Mouse (Mus musculus): ENCODE data around the gene Gm37419. TPM values are rescaled to one million over a fixed set of nuclear protein-coding genes. Genes with fewer than 3 reads are reported as not detected.
A peak's percentile ranks its signal among the peaks of the same experiment; 100 is the strongest.

Gm37419 gene
- polyA plus RNA-seq, 1 experiment from 2014 or later, result not detected

DNA sequence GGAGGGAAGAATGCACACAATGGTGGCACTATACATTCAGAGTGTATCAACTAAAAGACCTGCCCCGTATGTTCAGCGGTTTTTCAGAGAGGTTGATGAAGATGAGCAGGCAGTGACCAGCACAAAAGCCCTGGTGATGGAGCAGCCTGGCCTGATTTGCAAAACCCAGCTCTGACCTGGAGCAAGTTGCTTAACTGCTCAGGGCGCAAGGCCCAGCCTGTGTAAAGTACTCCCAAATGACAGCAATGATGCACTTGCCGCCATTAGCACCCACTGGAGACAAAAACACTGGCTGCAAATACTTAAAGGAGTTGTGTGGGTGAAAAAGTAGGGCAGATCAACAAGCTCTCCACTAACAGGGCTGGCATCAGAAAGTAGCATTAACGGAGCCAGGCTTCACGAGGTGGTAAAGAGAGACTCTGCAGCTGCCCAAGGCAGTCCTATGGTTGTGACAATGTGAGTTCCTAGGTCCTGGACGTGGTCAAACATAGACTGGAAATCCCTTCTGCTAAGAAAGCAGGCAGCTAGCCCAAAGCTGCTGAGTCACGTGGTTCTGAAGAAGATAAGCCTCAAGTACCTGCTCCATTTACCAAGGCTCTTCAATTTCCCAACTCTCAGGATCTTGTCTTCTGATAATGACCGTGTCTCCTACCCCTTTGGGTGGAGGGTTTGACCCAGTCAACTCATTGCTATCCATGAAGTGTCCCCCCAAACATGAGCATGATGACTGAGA, 14.5 kb upstream of the Gm37419 start:
- no peaks in the 10 kb centered on the region; the same call in 1 of the 2 replicates for H3K27me3 ChIP-seq (ENCODE audit: control insufficient read depth, insufficient read depth, low read length)
- H3K4me1 ChIP-seq (ENCODE audit: control insufficient read depth, insufficient read depth, low read length), result no peaks in the 10 kb centered on the region
- no peak overlapping the region for H3K27ac ChIP-seq (ENCODE audit: low read depth, low read length)
- H3K9ac ChIP-seq (ENCODE audit: low read length), result no peak overlapping the region
- ATAC-seq (ENCODE audit: low FRiP score), result no peak
- H3K9me3 ChIP-seq (ENCODE audit: control insufficient read depth, low read length), result no peaks in the 10 kb centered on the region
- 86% methylated on average over 9 of the region's 9 CpGs for WGBS
- no peak overlapping the region for H3K4me2 ChIP-seq
- no peak overlapping the region for H3K4me3 ChIP-seq (ENCODE audit: low read depth, low read length)
- H3K36me3 ChIP-seq (ENCODE audit: control insufficient read depth, insufficient read depth, low read length), result no peaks in the 10 kb centered on the region
- peak; percentile 51 for DNase-seq (ENCODE audit: low spot score, missing footprints)

DNA sequence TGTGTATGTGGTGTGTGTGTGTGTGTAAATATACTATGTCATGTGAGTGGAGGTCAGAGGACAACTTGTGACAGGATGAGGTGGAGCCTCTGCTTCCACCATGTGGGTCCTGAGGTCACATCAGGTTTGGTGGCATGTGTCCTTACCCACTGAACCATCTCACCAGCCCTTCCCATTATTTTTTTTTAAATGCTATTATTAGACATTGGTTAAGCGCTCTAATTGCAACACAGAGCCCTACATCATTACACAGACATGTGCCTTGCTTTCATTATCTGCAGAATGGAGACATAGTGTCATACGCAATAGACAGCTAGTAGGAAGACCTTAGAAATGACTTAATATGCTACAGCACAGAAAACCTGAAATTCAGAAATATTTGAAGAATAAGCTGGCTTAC, 12.1 kb upstream of the Gm37419 start:
- no peak for ATAC-seq (ENCODE audit: low FRiP score)
- no peak overlapping the region for H3K9ac ChIP-seq (ENCODE audit: low read length)
- H3K4me1 ChIP-seq (ENCODE audit: control insufficient read depth, insufficient read depth, low read length), result peaks cover 7% of the 10 kb centered on the region
- no peaks in the 10 kb centered on the region for H3K9me3 ChIP-seq (ENCODE audit: control insufficient read depth, low read length)
- peaks cover 20% of the 10 kb centered on the region for H3K27me3 ChIP-seq (ENCODE audit: control insufficient read depth, insufficient read depth, low read length)
- WGBS, result 97% methylated on average over 2 of the region's 2 CpGs
- no peak overlapping the region for H3K4me3 ChIP-seq (ENCODE audit: low read depth, low read length)
- DNase-seq (ENCODE audit: low spot score, missing footprints), result no peak
- no peaks in the 10 kb centered on the region for H3K36me3 ChIP-seq (ENCODE audit: control insufficient read depth, insufficient read depth, low read length)
- H3K27ac ChIP-seq (ENCODE audit: low read depth, low read length), result no peak overlapping the region
- H3K4me2 ChIP-seq, result no peak overlapping the region

DNA sequence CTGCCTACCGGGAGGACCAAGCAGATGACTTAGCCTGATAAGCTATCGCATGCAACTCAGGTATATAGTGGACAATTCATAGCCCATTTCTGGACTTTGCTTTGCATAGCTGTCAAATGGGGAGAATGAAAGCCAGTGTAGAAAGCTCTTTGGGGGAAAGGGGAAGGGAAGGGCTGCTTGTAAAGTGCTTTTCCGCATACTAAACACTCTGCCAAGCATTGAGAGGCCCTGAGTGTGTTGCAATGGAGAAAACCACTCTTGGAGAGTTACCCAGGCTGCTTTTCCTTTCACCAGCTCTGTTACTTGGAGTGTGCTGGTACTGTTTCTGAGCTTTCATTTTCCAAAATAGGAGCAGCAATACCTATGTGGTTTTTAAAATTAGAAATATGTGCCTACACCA, 10.6 kb upstream of the Gm37419 start:
- no peak for DNase-seq (ENCODE audit: low spot score, missing footprints)
- Histone ChIP-seq H3K9me3 (ENCODE audit: control insufficient read depth, low read length) (no peaks in the 10 kb centered on the region), H3K4me3 (ENCODE audit: low read depth, low read length) (no peak overlapping the region), H3K9ac (ENCODE audit: low read length) (no peak overlapping the region), H3K27me3 (ENCODE audit: control insufficient read depth, insufficient read depth, low read length) (peaks cover 30% of the 10 kb centered on the region), H3K4me2 (no peak overlapping the region), H3K27ac (ENCODE audit: low read depth, low read length) (no peak overlapping the region), H3K4me1 (ENCODE audit: control insufficient read depth, insufficient read depth, low read length) (peaks cover 12% of the 10 kb centered on the region), H3K36me3 (ENCODE audit: control insufficient read depth, insufficient read depth, low read length) (no peaks in the 10 kb centered on the region)
- 88% methylated on average over 3 of the region's 3 CpGs for WGBS
- no peak for ATAC-seq (ENCODE audit: low FRiP score)

DNA sequence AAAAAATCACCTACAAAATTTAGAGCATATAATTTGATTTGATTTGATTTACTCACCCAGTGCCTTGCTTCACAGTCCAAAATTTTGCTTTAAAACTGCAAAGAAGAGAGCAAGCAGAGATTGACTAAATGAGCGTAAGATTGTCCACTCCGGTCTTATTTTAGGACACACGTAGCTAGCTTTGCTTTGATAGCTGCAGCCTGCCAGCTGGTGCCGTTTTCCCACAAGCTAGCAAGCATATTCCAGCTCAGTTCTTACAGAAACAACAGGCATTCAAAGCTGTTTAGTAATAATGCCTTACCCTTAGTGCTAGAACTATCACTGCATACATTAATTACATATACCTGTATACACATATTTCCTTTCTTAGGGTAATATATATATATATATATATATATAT, 9.8 kb upstream of the Gm37419 start:
- ATAC-seq (ENCODE audit: low FRiP score), result no peak
- no peak for DNase-seq (ENCODE audit: low spot score, missing footprints)
- Histone ChIP-seq H3K4me2 (no peak overlapping the region), H3K4me3 (ENCODE audit: low read depth, low read length) (no peak overlapping the region), H3K9ac (ENCODE audit: low read length) (no peak overlapping the region), H3K27ac (ENCODE audit: low read depth, low read length) (no peak overlapping the region), H3K36me3 (ENCODE audit: control insufficient read depth, insufficient read depth, low read length) (no peaks in the 10 kb centered on the region), H3K27me3 (ENCODE audit: control insufficient read depth, insufficient read depth, low read length) (peaks cover 30% of the 10 kb centered on the region), H3K9me3 (ENCODE audit: control insufficient read depth, low read length) (no peaks in the 10 kb centered on the region), H3K4me1 (ENCODE audit: control insufficient read depth, insufficient read depth, low read length) (peaks cover 14% of the 10 kb centered on the region)
- 80% methylated on average over 4 of the region's 4 CpGs for WGBS

DNA sequence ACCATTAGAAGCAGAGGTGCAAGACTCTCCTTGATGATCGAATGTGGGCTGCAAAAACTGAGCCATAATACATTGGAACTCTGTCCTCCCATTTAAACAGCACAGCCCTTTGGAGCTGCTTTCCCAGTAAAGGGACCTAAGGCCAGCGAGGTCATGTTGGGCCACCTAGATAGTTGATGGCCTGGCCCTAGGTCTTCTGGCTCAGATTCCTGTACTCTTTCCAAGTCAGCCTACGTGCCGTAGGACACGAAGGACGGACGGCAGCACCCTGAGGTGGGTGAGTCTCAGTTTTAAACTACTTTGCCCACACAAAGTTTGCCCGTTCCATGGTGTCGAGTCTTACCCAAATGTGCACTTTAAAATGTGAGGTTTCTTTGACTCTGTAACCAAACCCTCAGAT, 8.8 kb upstream of the Gm37419 start:
- H3K9me3 ChIP-seq (ENCODE audit: control insufficient read depth, low read length), result no peaks in the 10 kb centered on the region
- H3K4me1 ChIP-seq (ENCODE audit: control insufficient read depth, insufficient read depth, low read length), result peaks cover 15% of the 10 kb centered on the region
- H3K4me2 ChIP-seq, result no peak overlapping the region
- ATAC-seq (ENCODE audit: low FRiP score), result no peak
- 84% methylated on average over 9 of the region's 9 CpGs for WGBS
- no peak overlapping the region for H3K27ac ChIP-seq (ENCODE audit: low read depth, low read length)
- no peak for DNase-seq (ENCODE audit: low spot score, missing footprints)
- H3K9ac ChIP-seq (ENCODE audit: low read length), result no peak overlapping the region
- H3K36me3 ChIP-seq (ENCODE audit: control insufficient read depth, insufficient read depth, low read length), result no peaks in the 10 kb centered on the region
- peaks cover 36% of the 10 kb centered on the region for H3K27me3 ChIP-seq (ENCODE audit: control insufficient read depth, insufficient read depth, low read length)
- H3K4me3 ChIP-seq (ENCODE audit: low read depth, low read length), result no peak overlapping the region

DNA sequence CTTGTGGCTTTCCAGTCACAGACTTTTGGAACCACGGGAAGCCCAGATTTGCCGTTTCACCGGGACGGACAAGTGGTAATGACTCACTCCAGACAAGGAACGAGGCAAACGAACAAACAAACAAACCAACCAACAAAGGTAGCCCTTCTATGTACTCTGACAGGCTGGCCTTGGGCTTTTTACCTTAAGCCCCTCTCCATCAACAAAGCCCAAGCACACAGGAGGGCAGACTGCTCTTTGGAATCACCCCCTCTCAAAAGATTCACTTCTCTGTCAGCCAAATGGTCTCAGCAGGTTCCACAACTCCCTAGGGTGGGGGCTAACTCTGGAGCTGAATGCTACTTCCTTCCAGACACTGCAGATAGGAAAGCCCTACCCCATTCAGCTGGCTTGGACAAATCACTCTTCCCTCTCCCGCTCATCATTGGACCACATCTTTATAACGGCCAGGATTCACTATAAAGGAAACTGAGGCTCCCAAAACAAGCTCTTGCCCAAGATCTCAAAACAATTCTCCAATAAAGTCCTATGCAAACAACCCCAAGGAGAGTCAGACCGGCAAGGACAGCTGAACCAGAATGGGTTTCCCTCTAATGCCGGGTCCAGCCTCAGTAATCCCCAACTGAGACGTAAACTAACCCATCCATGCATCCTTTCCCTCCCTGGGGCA, 7.9 kb upstream of the Gm37419 start:
- Histone ChIP-seq H3K27ac (ENCODE audit: low read depth, low read length) (no peak overlapping the region), H3K4me3 (ENCODE audit: low read depth, low read length) (peak overlapping the region; percentile 29), H3K36me3 (ENCODE audit: control insufficient read depth, insufficient read depth, low read length) (no peaks in the 10 kb centered on the region), H3K27me3 (ENCODE audit: control insufficient read depth, insufficient read depth, low read length) (peaks cover 44% of the 10 kb centered on the region), H3K4me1 (ENCODE audit: control insufficient read depth, insufficient read depth, low read length) (peaks cover 22% of the 10 kb centered on the region), H3K9me3 (ENCODE audit: control insufficient read depth, low read length) (no peaks in the 10 kb centered on the region), H3K9ac (ENCODE audit: low read length) (no peak overlapping the region), H3K4me2 (peak overlapping the region; percentile 49)
- DNase-seq (ENCODE audit: low spot score, missing footprints), result peak; percentile 93
- no peak for ATAC-seq (ENCODE audit: low FRiP score)
- WGBS, result 2% methylated on average over 11 of the region's 11 CpGs

DNA sequence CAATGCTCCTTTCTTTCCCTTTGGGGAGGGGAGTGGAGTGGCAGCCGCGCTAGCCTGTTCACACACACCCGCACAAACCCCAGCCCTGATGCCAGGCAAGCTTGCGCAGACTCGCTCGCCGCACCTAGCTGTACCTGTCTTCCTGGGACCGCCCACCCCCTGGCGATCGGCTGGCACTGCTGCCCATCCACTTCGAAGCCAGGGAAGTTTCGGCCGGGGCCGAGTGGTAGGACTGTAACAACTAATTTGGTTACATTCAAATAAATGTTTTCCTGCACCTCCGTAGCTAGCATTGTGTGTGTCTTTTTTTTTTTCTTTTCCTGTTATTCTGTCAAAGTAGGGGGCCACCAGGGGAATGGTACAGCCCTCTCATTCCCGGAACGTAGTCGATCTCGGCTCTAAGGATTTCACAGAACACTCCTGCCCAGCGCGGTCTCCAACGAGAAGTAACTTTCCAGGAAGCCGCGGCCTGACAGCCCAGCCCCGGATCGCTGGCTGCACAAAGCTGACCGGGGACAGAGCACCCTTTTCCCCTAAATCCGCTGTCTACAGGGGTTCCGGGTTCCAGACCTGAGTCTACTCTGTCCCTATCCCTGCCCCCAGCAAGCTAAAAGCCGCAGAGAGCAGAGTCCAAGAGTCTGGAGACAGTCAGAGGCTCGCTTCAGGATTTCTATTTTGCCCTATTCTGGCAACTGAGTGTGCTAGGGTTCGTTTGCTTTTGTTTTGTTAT, 7.1 kb upstream of the Gm37419 start:
- H3K9ac ChIP-seq (ENCODE audit: low read length), result peak overlapping the region; percentile 34; the same call in 1 of the 2 replicates
- no peak for ATAC-seq (ENCODE audit: low FRiP score)
- peaks cover 47% of the 10 kb centered on the region for H3K27me3 ChIP-seq (ENCODE audit: control insufficient read depth, insufficient read depth, low read length)
- no peaks in the 10 kb centered on the region for H3K9me3 ChIP-seq (ENCODE audit: control insufficient read depth, low read length)
- WGBS, result 1% methylated on average over 32 of the region's 32 CpGs
- DNase-seq (ENCODE audit: low spot score, missing footprints), result peak; percentile 94
- peak overlapping the region; percentile 29 for H3K4me3 ChIP-seq (ENCODE audit: low read depth, low read length)
- H3K4me1 ChIP-seq (ENCODE audit: control insufficient read depth, insufficient read depth, low read length), result peaks cover 22% of the 10 kb centered on the region
- H3K4me2 ChIP-seq, result peak overlapping the region; percentile 49
- H3K36me3 ChIP-seq (ENCODE audit: control insufficient read depth, insufficient read depth, low read length), result no peaks in the 10 kb centered on the region
- no peak overlapping the region for H3K27ac ChIP-seq (ENCODE audit: low read depth, low read length)

DNA sequence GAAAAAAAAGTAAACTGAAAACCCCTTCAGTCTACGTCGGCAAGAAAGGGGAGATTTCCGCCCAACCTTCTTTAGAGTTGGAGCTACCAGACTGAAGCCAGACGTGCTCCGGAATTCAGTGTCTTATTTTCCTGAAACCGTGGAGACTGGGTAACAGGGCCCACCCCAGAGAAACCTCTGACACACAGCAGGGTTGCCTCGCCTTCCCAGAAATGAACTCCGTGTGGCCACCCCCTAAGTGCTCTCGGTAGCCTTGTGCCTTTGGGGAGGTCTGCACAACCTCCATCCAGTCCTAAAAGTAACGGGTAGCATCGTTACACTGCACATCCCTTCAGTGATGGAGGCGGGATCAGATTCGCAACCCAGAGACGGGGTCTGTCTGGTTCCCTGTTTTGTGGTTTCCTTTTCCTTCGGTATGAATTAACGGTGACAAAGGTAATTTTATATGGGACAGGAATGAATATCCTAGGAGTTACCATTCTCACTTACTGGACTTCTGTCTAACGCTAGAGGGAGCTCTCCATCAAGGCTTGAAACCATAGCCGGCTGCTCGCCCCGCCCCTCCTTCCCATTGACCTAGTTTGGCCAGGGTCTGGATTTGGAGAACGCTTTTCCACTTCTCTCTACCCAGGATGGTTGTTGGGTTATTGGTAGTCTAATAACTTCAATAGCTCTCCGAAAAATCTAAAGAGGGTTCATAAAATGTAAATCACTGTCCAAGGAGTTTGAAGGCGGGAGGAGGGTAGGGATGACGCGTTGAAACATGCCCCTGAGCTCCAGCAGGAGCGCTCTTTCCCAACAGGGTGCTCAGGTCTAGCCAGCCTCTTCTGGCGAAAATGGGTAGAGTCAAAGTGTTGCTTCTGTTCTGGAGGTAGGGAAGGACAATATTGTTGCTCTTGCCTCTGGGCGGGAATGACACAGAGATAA, 6.1 kb upstream of the Gm37419 start:
- H3K4me1 ChIP-seq (ENCODE audit: control insufficient read depth, insufficient read depth, low read length), result peaks cover 26% of the 10 kb centered on the region
- peak; percentile 81 for ATAC-seq (ENCODE audit: low FRiP score)

More for the DNA sequence above, 6.1 kb upstream of the Gm37419 start:
- WGBS, result under 1% methylated on average over 28 of the region's 28 CpGs
- peak overlapping the region; percentile 30 for H3K4me3 ChIP-seq (ENCODE audit: low read depth, low read length)
- peaks cover 53% of the 10 kb centered on the region for H3K27me3 ChIP-seq (ENCODE audit: control insufficient read depth, insufficient read depth, low read length)
- peak; percentile 98 for DNase-seq (ENCODE audit: low spot score, missing footprints)
- H3K4me2 ChIP-seq, result peak overlapping the region; percentile 65
- no peak overlapping the region for H3K27ac ChIP-seq (ENCODE audit: low read depth, low read length)
- H3K36me3 ChIP-seq (ENCODE audit: control insufficient read depth, insufficient read depth, low read length), result no peaks in the 10 kb centered on the region
- no peaks in the 10 kb centered on the region for H3K9me3 ChIP-seq (ENCODE audit: control insufficient read depth, low read length)
- no peak overlapping the region for H3K9ac ChIP-seq (ENCODE audit: low read length)
